Mouse (Mus musculus) neural tube, embryonic 11.5 days (tissue): ENCODE measurements around the gene Kcnma1. TPM values are rescaled to one million over a fixed set of nuclear protein-coding genes. Genes with fewer than 3 reads are reported as not detected.

Experiments used
- ATAC-seq: fragments of 200-750 bp; cut with Nextera tagmentation; 2 replicates; pipeline ENCODE4 v1.8.0; 2017; ENCODE audit warnings: moderate number of reproducible peaks, mild to moderate bottlenecking, moderate TSS enrichment, moderate library complexity; ENCODE audit not compliant: insufficient read depth, low FRiP score, low TSS enrichment
- DNase-seq: peaks from one replicate; pipeline ENCODE4 v3.0.0-alpha.2; 2015; ENCODE audit warnings: low spot score
- H3K27ac ChIP-seq: fragments of 300-500 bp; sonication (generic); 2 replicates; pipeline ENCODE4 v1.5.1; 2014; ENCODE audit warnings: low read depth, mild to moderate bottlenecking, low read length
- H3K27me3 ChIP-seq: fragments of 300-500 bp; sonication (generic); 2 replicates; pipeline ENCODE4 v1.6.1; 2014; ENCODE audit warnings: mild to moderate bottlenecking, low read length, mixed read lengths; ENCODE audit not compliant: control insufficient read depth, insufficient read depth
- H3K36me3 ChIP-seq: fragments of 300-500 bp; sonication (generic); 2 replicates; pipeline ENCODE4 v1.6.1; 2014; ENCODE audit warnings: mild to moderate bottlenecking, low read length, moderate library complexity, mixed read lengths; ENCODE audit not compliant: control insufficient read depth, insufficient read depth
- H3K4me1 ChIP-seq: fragments of 300-500 bp; sonication (generic); 2 replicates; pipeline ENCODE4 v1.6.1; 2014; ENCODE audit warnings: low read length, mixed read lengths; ENCODE audit not compliant: control insufficient read depth, insufficient read depth
- H3K4me2 ChIP-seq: fragments of 300-500 bp; sonication (generic); 2 replicates; pipeline ENCODE4 v1.6.1; 2014; ENCODE audit warnings: low read depth, mild to moderate bottlenecking, moderate library complexity
- H3K4me3 ChIP-seq: fragments of 300-500 bp; sonication (generic); 2 replicates; pipeline ENCODE4 v1.5.1; 2014; ENCODE audit warnings: low read depth, low read length
- H3K9ac ChIP-seq: fragments of 300-500 bp; sonication (generic); 2 replicates; pipeline ENCODE4 v1.6.1; 2014; ENCODE audit warnings: mild to moderate bottlenecking, low read length
- H3K9me3 ChIP-seq: fragments of 300-500 bp; sonication (generic); 2 replicates; pipeline ENCODE4 v1.6.1; 2016; ENCODE audit warnings: low read length; ENCODE audit not compliant: control insufficient read depth
- WGBS: fragments of 180-500 bp; shearing (Covaris S2); extraction: QIAGEN DNeasy Blood & Tissue Kit; methylation state at CpG from one replicate; pipeline ENCODE4 v1.1.7; 2014; 5-methylcytosine and 5-hydroxymethylcytosine counted together
- polyA plus RNA-seq: library from polyadenylated mRNA; unstranded; fragments of >200 nt; fragmentation: Nextera tagmentation; extraction: Ambion mirVana; gene quantifications from 2 replicates; pipeline ENCODE4 v1.2.1, GENCODE M21; 2014

Kcnma1 gene
- polyA plus RNA-seq, 1 experiment from 2014 or later = 2.7 TPM

GRCm38 (mm10) chr14:23521080-23521684 lies 493.1 kb downstream of the Kcnma1 start:
- Histone ChIP-seq H3K36me3 (no peaks in the 10 kb centered on the region), H3K9ac (no peak overlapping the region), H3K4me3 (no peak overlapping the region), H3K9me3 (no peaks in the 10 kb centered on the region), H3K27ac (no peak overlapping the region), H3K27me3 (no peaks in the 10 kb centered on the region), H3K4me1 (no peaks in the 10 kb centered on the region), H3K4me2 (no peak overlapping the region)
- WGBS = 73% methylated on average over 10 of the region's 10 CpGs
- ATAC-seq (no peak), DNase-seq (no peak)

DNA sequence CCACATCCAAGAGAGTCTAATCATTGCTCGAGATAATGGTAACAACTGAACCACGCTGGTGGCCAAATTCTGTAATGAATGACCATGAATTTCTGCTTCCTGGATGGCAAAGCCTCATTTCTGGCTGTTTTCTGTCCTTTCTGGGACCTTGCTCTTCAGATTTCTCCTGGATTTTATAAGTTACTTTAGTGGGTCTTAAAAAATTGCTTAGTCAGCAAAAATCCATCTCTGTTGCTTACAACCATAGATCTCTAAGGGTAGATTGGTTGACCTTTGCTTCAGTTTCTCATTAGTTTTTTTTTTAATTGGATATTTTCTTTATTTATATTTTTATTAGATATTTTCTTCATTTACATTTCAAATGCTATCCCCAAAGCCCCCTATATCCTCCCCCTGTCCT lies 496.9 kb downstream of the Kcnma1 start:
- DNase-seq = no peak
- Histone ChIP-seq H3K36me3 (no peaks in the 10 kb centered on the region), H3K9ac (no peak overlapping the region), H3K27me3 (no peaks in the 10 kb centered on the region), H3K4me2 (no peak overlapping the region), H3K4me3 (no peak overlapping the region), H3K9me3 (no peaks in the 10 kb centered on the region), H3K4me1 (no peaks in the 10 kb centered on the region), H3K27ac (no peak overlapping the region)
- 89% methylated on average over 2 of the region's 2 CpGs for WGBS
- ATAC-seq = no peak

GRCm38 (mm10) chr14:23509792-23510191 lies 504.5 kb downstream of the Kcnma1 start:
- no peak for DNase-seq
- no peak overlapping the region for H3K4me3 ChIP-seq
- no peaks in the 10 kb centered on the region for H3K9me3 ChIP-seq
- H3K4me1 ChIP-seq = no peaks in the 10 kb centered on the region
- no peak overlapping the region for H3K27ac ChIP-seq
- 74% methylated on average over 5 of the region's 5 CpGs for WGBS
- H3K4me2 ChIP-seq = no peak overlapping the region
- H3K9ac ChIP-seq = no peak overlapping the region
- H3K27me3 ChIP-seq = no peaks in the 10 kb centered on the region
- ATAC-seq = no peak
- H3K36me3 ChIP-seq = no peaks in the 10 kb centered on the region

- Histone ChIP-seq H3K36me3 (no peaks in the 10 kb centered on the region), H3K27ac (no peak overlapping the region), H3K9ac (no peak overlapping the region), H3K4me3 (no peak overlapping the region), H3K27me3 (no peaks in the 10 kb centered on the region), H3K9me3 (no peaks in the 10 kb centered on the region), H3K4me1 (no peaks in the 10 kb centered on the region), H3K4me2 (no peak overlapping the region)
- WGBS = 42% methylated on average over 8 of the region's 8 CpGs
- ATAC-seq = no peak
- no peak for DNase-seq
Measured at GRCm38 (mm10) chr14:23502236-23502790, 512.0 kb downstream of the Kcnma1 start.

- Histone ChIP-seq H3K4me3 (no peak overlapping the region), H3K36me3 (no peaks in the 10 kb centered on the region), H3K27ac (no peak overlapping the region), H3K4me2 (no peak overlapping the region), H3K27me3 (no peaks in the 10 kb centered on the region), H3K9me3 (no peaks in the 10 kb centered on the region), H3K9ac (no peak overlapping the region), H3K4me1 (no peaks in the 10 kb centered on the region)
- no peak for DNase-seq
- no peak for ATAC-seq
- 94% methylated on average over 3 of the region's 3 CpGs for WGBS
Measured at GRCm38 (mm10) chr14:23496801-23497200, 517.5 kb downstream of the Kcnma1 start.

- Histone ChIP-seq H3K9me3 (no peaks in the 10 kb centered on the region), H3K4me3 (no peak overlapping the region), H3K4me1 (no peaks in the 10 kb centered on the region), H3K36me3 (no peaks in the 10 kb centered on the region), H3K27me3 (no peaks in the 10 kb centered on the region), H3K27ac (no peak overlapping the region), H3K4me2 (no peak overlapping the region), H3K9ac (no peak overlapping the region)
- DNase-seq (no peak), ATAC-seq (no peak)
- WGBS = 82% methylated on average over 4 of the region's 4 CpGs
Measured at GRCm38 (mm10) chr14:23496236-23496740, 518.0 kb downstream of the Kcnma1 start.

DNA sequence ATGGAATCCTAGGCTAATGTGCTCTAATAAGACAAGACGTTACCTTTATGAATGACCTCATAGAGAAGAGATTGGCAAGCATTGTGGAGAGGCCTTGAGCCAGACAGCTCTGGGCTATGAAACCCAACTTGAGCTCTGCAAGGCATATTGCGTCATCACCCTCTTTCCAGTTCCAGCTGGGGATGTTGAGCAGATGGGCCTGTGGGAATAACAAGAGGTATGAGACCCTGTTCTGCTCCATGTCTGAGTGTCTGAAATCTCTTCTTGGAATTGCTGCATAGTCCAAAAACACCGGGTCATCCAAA lies 519.8 kb downstream of the Kcnma1 start:
- H3K4me3 ChIP-seq = no peak overlapping the region
- DNase-seq (no peak), ATAC-seq (no peak)
- H3K27me3 ChIP-seq = no peaks in the 10 kb centered on the region
- H3K9ac ChIP-seq = no peak overlapping the region
- 86% methylated on average over 3 of the region's 3 CpGs for WGBS
- H3K4me2 ChIP-seq = no peak overlapping the region
- H3K4me1 ChIP-seq = no peaks in the 10 kb centered on the region
- no peaks in the 10 kb centered on the region for H3K36me3 ChIP-seq
- H3K27ac ChIP-seq = no peak overlapping the region
- no peaks in the 10 kb centered on the region for H3K9me3 ChIP-seq

- Histone ChIP-seq H3K27me3 (no peaks in the 10 kb centered on the region), H3K4me1 (no peaks in the 10 kb centered on the region), H3K4me2 (no peak overlapping the region), H3K36me3 (no peaks in the 10 kb centered on the region), H3K27ac (no peak overlapping the region), H3K4me3 (no peak overlapping the region), H3K9ac (no peak overlapping the region), H3K9me3 (no peaks in the 10 kb centered on the region)
- 87% methylated on average over 8 of the region's 8 CpGs for WGBS
- ATAC-seq = no peak
- DNase-seq = no peak
Measured at GRCm38 (mm10) chr14:23493750-23494495, 520.4 kb downstream of the Kcnma1 start.
